Mouse (Mus musculus): Measurements from ENCODE around the gene Tmem189.

GRCm38 (mm10) chr2:167731149-167731548, 41.5 kb upstream of the Tmem189 start:
- no peak for TF ChIP-seq POLR2A (IDR thresholded peaks at IDR 0.05; ENCODE audit: borderline replicate concordance, insufficient read depth, low read length)
- no peak for TF ChIP-seq CTCF (IDR thresholded peaks at IDR 0.05; ENCODE audit: borderline replicate concordance, insufficient read depth, low read depth, low read length)

Data from cerebellum, adult 2 months (tissue).